Mouse (Mus musculus): Measurements from ENCODE around the gene Gm13103.
"Not testable (repeated sequence)": the region's sequence is repeated elsewhere in the genome, so short reads cannot be mapped to it uniquely, and the experiment has no call there.

The Gm13103 gene

DNA sequence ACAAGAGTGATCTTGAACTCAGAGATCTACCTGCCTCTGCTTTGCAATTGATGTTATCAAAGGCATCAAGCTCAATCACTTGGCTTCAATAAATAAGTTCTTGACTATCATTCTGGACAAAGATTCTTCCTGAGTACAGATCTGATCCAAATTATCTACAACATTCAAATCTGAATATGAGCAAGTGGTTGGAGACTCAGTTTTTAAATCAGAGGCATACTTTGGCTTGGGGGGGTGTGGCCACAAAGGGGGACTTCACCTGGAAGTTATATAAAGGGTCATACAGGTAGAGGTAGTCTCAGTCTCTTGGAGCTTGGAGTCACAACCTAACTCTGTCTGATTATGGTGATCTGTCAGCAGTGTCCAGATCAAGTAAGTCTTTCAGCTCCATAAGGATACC is at the start of gene Gm13103:
Gene Gm13103, plus strand, starts transcription at position 301 of the 400 bp plus-strand sequence.
- DNase-seq, result not testable (repeated sequence)

DNA sequence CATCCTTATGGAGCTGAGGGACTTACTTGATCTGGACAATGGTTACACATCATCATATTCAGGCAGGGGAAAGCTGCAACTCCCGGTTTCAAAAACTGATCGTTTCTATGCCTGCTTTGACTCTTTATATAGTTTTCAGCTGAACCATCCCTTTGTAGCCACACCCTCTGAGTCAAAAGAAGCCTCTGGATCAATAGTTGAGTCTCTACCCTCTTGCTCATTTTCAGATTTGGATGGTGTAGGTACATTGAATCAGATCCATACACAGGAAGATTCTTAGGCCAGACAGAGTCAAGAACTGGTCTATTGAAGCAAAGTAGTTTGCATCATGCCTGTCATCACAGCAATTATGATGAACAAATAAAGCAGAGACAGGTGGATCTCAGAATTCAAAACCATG is 30.3 kb upstream of the Gm13103 start, which contains the start of gene Gm13084:
Gene Gm13084, minus strand, starts transcription at position 101 of the 400 bp plus-strand sequence.
- DNase-seq, result no peak

DNA sequence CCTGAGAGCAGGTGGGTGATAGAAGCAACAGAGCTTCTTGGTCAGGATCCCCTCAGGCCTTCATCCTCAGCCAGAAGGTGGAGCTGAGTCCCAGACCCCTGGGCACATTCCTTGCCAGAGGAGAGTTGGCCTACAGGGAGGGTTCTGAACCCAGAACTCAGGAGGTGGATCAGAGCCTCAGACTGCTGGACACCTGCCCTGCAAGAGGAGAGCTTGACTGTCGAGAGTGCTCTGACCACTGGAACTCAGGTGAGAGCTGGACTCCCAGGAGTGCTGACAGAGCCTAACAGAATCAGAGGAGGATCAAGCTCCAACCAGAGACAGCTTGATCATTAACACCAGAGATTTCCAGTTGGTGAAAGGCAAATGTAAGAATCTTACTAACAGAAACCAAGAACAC is 36.1 kb downstream of the Gm13103 start:
- DNase-seq, result not testable (repeated sequence)

DNA sequence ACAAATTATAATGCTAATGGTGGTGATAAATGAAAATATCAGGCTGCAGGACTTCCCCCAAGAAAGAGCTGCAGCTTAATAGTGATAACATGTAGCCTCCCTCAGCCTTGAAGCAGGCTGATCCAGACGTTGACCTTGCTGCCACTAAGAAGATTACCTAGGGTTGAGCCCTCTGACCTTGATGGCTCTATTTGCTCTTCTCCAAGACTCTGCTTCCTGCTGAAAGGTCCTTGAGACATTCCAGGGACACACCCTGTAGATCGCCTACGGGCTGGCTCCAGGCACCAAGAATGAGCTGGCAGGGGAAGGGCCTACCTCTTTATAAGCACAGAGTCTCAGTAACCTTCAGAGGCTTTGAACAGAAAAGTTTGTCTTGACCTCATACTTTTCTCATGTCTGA is 48.1 kb downstream of the Gm13103 start:
- not testable (repeated sequence) for DNase-seq

DNA sequence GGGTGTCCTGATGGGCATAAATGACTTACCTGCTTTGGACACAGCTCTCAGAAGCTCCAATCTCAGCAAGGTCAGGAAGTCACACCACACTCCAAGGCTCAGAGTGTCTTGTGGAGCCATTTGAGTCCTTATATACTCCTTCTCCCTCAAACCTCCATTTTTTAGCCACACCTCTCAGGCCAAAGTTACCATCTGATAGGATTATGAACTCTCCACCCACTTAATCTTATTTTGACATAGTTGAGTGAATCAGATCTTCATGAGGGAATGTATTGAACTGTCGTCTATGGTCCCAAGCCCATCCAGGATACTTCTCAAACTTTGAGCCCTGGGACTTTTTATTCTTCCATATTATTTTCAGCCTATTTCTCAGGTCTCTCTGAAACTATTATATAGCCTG is 54.0 kb downstream of the Gm13103 start, which contains the start of gene Pramef6:
Gene Pramef6, minus strand, starts transcription at position 101 of the 400 bp plus-strand sequence.
- DNase-seq, result not testable (repeated sequence)

Data from cerebellum, adult 11 months (tissue).